Mouse (Mus musculus) neural tube, embryonic 11.5 days (tissue): Measurements from ENCODE around the gene Snph. TPM values are rescaled to one million over a fixed set of nuclear protein-coding genes. Genes with fewer than 3 reads are reported as not detected.

ENCODE experiments used
- ATAC-seq: fragments of 200-750 bp; cut with Nextera tagmentation; 2 replicates; pipeline ENCODE4 v1.8.0; 2017; ENCODE audit warnings: moderate number of reproducible peaks, mild to moderate bottlenecking, moderate TSS enrichment, moderate library complexity; ENCODE audit not compliant: insufficient read depth, low FRiP score, low TSS enrichment
- DNase-seq: peaks from one replicate; pipeline ENCODE4 v3.0.0-alpha.2; 2015; ENCODE audit warnings: low spot score
- H3K27ac ChIP-seq: fragments of 300-500 bp; sonication (generic); 2 replicates; pipeline ENCODE4 v1.5.1; 2014; ENCODE audit warnings: low read depth, mild to moderate bottlenecking, low read length
- H3K27me3 ChIP-seq: fragments of 300-500 bp; sonication (generic); 2 replicates; pipeline ENCODE4 v1.6.1; 2014; ENCODE audit warnings: mild to moderate bottlenecking, low read length, mixed read lengths; ENCODE audit not compliant: control insufficient read depth, insufficient read depth
- H3K36me3 ChIP-seq: fragments of 300-500 bp; sonication (generic); 2 replicates; pipeline ENCODE4 v1.6.1; 2014; ENCODE audit warnings: mild to moderate bottlenecking, low read length, moderate library complexity, mixed read lengths; ENCODE audit not compliant: control insufficient read depth, insufficient read depth
- H3K4me1 ChIP-seq: fragments of 300-500 bp; sonication (generic); 2 replicates; pipeline ENCODE4 v1.6.1; 2014; ENCODE audit warnings: low read length, mixed read lengths; ENCODE audit not compliant: control insufficient read depth, insufficient read depth
- H3K4me2 ChIP-seq: fragments of 300-500 bp; sonication (generic); 2 replicates; pipeline ENCODE4 v1.6.1; 2014; ENCODE audit warnings: low read depth, mild to moderate bottlenecking, moderate library complexity
- H3K4me3 ChIP-seq: fragments of 300-500 bp; sonication (generic); 2 replicates; pipeline ENCODE4 v1.5.1; 2014; ENCODE audit warnings: low read depth, low read length
- H3K9ac ChIP-seq: fragments of 300-500 bp; sonication (generic); 2 replicates; pipeline ENCODE4 v1.6.1; 2014; ENCODE audit warnings: mild to moderate bottlenecking, low read length
- H3K9me3 ChIP-seq: fragments of 300-500 bp; sonication (generic); 2 replicates; pipeline ENCODE4 v1.6.1; 2016; ENCODE audit warnings: low read length; ENCODE audit not compliant: control insufficient read depth
- WGBS: fragments of 180-500 bp; shearing (Covaris S2); extraction: QIAGEN DNeasy Blood & Tissue Kit; methylation state at CpG from one replicate; pipeline ENCODE4 v1.1.7; 2014; 5-methylcytosine and 5-hydroxymethylcytosine counted together
- polyA plus RNA-seq: library from polyadenylated mRNA; unstranded; fragments of >200 nt; fragmentation: Nextera tagmentation; extraction: Ambion mirVana; gene quantifications from 2 replicates; pipeline ENCODE4 v1.2.1, GENCODE M21; 2014

The Snph gene
- 4.6 and 4.8 TPM in 2 replicates for polyA plus RNA-seq

GRCm38 (mm10) chr2:151632159-151632814 is at the start of gene Snph:
Gene Snph (minus strand): TSS chr2:151632593.
- no peaks in the 10 kb centered on the region for H3K27me3 ChIP-seq
- peak within 1 kb of the TSS; percentile 96 for H3K4me2 ChIP-seq
- no peaks in the 10 kb centered on the region for H3K36me3 ChIP-seq
- H3K27ac ChIP-seq, result peak within 1 kb of the TSS; percentile 44; the same call in 1 of the 2 replicates
- ATAC-seq, result peak; percentile 84
- H3K9me3 ChIP-seq, result no peaks in the 10 kb centered on the region
- DNase-seq, result peak; percentile 79
- peak within 1 kb of the TSS; percentile 79 for H3K9ac ChIP-seq
- 0 out of 2 replicates have a peak, but pooled peaks cover 4% of the 10 kb centered on the region for H3K4me1 ChIP-seq
- WGBS, result 1% methylated on average over 36 of the region's 47 CpGs
- peak within 1 kb of the TSS; percentile 77 for H3K4me3 ChIP-seq

DNA sequence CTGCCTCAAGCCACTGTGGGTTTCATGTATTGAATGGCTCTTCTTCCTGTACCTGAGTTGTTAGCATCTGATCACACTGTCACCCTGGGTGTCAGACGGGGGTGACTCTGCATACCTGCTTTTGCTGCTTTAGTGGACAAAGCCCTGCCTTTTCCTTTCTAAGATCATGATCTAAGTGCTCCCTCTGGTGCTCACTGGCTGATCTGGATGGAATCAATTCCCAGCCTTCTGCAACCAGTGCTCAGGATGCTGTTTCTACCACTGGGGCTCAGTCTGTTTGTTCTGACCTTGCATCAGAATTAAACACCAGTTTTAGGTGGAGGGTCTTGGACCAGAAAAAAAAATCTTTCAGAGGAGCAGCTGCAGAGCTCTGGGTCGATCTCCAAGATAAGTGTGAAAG is 43.8 kb upstream of the Snph start:
- Histone ChIP-seq H3K4me3 (no peak overlapping the region), H3K36me3 (no peaks in the 10 kb centered on the region), H3K4me2 (no peak overlapping the region), H3K4me1 (no peaks in the 10 kb centered on the region), H3K9me3 (no peaks in the 10 kb centered on the region), H3K9ac (no peak overlapping the region), H3K27ac (no peak overlapping the region), H3K27me3 (no peaks in the 10 kb centered on the region)
- DNase-seq, result no peak
- ATAC-seq, result peak; percentile 21; the same call in 1 of the 2 replicates
- WGBS, result 62% methylated on average over 2 of the region's 2 CpGs

GRCm38 (mm10) chr2:151670968-151671329 is 38.6 kb upstream of the Snph start:
- DNase-seq, result no peak
- Histone ChIP-seq H3K9ac (no peak overlapping the region), H3K4me2 (no peak overlapping the region), H3K27ac (no peak overlapping the region), H3K36me3 (no peaks in the 10 kb centered on the region), H3K9me3 (no peaks in the 10 kb centered on the region), H3K27me3 (no peaks in the 10 kb centered on the region), H3K4me1 (no peaks in the 10 kb centered on the region), H3K4me3 (no peak overlapping the region)
- WGBS, result 70% methylated on average over 1 of the region's 1 CpGs
- peak; percentile 23; the same call in 1 of the 2 replicates for ATAC-seq

DNA sequence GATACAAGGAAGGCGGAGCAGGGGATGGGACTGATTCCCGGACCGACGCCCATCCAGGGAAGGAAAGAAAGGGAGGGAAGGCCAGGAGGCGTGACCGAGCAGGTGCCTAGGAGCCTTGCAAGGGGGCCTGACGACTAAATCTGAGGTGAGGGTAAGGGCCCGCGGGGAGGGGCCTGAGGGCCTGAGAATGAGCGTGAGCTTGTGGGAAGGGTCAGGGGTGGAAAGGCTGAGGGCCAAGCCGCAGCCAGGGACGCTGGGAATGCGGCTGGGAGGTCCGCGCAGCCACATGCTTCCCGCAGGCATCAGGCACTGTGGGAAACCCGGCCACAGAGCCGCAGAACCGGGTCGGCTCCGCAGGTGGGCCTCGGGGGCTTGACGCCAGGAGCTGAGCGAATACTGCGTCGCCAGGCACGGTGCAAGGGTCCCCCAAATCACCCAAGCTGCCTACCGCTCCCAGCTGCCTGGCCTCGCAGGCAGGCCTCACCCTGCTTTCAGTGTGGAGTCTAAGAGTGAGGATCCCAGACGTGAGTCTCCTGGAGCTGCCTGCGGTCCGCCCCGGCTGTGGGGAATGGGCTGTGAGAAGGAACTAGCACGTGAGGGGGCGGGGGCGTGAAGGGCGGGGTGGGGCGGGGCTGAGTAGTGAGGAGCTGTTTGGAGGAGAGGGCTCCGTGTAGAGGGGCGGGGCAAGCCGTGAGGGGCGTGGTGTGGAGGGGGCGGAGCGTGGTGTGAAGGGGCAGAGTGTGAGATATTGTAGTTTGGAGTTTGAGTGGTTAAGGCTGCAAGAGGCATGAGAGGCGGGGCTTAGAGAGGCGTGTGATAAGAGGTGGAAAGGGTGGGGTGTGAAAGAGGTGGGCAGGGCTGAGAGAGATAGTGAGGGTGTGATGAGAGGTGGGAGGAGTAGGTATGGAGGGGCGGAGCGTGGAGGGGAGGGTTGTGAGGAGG is 37.9 kb upstream of the Snph start:
- DNase-seq (no peak), ATAC-seq (peak; percentile 58; the same call in 1 of the 2 replicates)
- Histone ChIP-seq H3K9me3 (no peaks in the 10 kb centered on the region), H3K27ac (no peak overlapping the region), H3K27me3 (no peaks in the 10 kb centered on the region), H3K4me3 (no peak overlapping the region), H3K4me2 (peak overlapping the region; percentile 12), H3K36me3 (no peaks in the 10 kb centered on the region), H3K4me1 (no peaks in the 10 kb centered on the region), H3K9ac (no peak overlapping the region)
- 39% methylated on average over 45 of the region's 48 CpGs for WGBS

DNA sequence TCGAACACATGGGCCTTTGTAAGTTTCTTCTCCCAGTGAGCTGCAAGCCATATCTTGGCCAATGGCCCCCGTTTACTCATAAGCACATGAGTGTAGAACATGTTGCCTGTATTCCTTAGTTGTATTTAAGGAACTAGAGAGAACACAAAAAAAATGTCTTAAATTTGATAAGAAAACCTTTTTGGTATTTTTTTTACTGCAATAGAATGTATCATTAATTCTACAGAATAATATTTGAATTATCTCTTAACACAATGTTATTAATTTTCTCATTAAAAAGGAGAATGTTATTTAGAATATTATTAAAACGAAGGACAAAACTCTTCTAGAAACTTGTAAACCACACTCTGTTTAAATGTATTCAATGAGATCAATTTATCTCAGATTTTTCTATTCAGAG is 36.0 kb upstream of the Snph start, which contains the start of gene Rad21l:
Rad21l (minus strand) TSS at position 101 of the 400 bp plus-strand sequence.
- ATAC-seq (no peak), DNase-seq (no peak)
- Histone ChIP-seq H3K9ac (no peak within 1 kb of the TSS), H3K9me3 (no peaks in the 10 kb centered on the region), H3K4me2 (no peak within 1 kb of the TSS), H3K4me1 (no peaks in the 10 kb centered on the region), H3K36me3 (no peaks in the 10 kb centered on the region), H3K27ac (no peak within 1 kb of the TSS), H3K27me3 (no peaks in the 10 kb centered on the region), H3K4me3 (no peak within 1 kb of the TSS)
- WGBS, result 78% methylated on average over 3 of the region's 3 CpGs

DNA sequence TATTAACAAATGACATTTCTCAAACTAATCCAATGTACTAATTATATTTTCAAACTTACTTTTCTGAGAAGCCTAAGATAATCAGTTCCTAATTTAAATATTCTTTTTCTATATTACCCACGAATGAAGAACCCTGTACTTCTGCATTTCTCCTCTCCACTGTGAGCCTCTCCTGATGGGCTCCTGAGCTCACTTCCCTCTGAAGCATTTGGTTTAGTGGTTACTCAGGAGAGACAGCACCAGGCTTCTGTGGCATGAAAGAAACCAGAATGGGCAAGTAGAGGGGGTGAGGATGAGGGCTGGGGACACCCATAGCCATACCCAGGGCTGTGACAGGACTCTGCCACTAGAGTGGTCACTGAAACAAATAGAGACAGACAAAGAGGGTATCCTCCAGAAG is 19.7 kb upstream of the Snph start:
- Histone ChIP-seq H3K27me3 (no peaks in the 10 kb centered on the region), H3K27ac (no peak overlapping the region), H3K9me3 (no peaks in the 10 kb centered on the region), H3K36me3 (no peaks in the 10 kb centered on the region), H3K4me3 (no peak overlapping the region), H3K4me2 (no peak overlapping the region), H3K4me1 (no peaks in the 10 kb centered on the region), H3K9ac (no peak overlapping the region)
- 73% methylated on average over 1 of the region's 1 CpGs for WGBS
- DNase-seq (no peak), ATAC-seq (no peak)

- H3K4me2 ChIP-seq, result no peak overlapping the region
- H3K4me1 ChIP-seq, result 0 out of 2 replicates have a peak, but pooled peaks cover 4% of the 10 kb centered on the region
- DNase-seq, result no peak
- no peaks in the 10 kb centered on the region for H3K36me3 ChIP-seq
- H3K9me3 ChIP-seq, result no peaks in the 10 kb centered on the region
- no peaks in the 10 kb centered on the region for H3K27me3 ChIP-seq
- no peak overlapping the region for H3K9ac ChIP-seq
- H3K27ac ChIP-seq, result no peak overlapping the region
- WGBS, result 78% methylated on average over 2 of the region's 2 CpGs
- ATAC-seq, result no peak
- H3K4me3 ChIP-seq, result no peak overlapping the region
These were observed 3.6 kb upstream of the Snph start for GRCm38 (mm10) chr2:151636015-151636402.

GRCm38 (mm10) chr2:151635362-151636014 is 3.1 kb upstream of the Snph start:
- no peak for DNase-seq

More at GRCm38 (mm10) chr2:151635362-151636014, 3.1 kb upstream of the Snph start:
- no peak overlapping the region for H3K4me2 ChIP-seq
- H3K4me3 ChIP-seq, result no peak overlapping the region
- H3K9ac ChIP-seq, result no peak overlapping the region
- WGBS, result 69% methylated on average over 9 of the region's 9 CpGs
- H3K27ac ChIP-seq, result no peak overlapping the region
- 0 out of 2 replicates have a peak, but pooled peaks cover 4% of the 10 kb centered on the region for H3K4me1 ChIP-seq
- no peaks in the 10 kb centered on the region for H3K36me3 ChIP-seq
- no peaks in the 10 kb centered on the region for H3K27me3 ChIP-seq
- no peaks in the 10 kb centered on the region for H3K9me3 ChIP-seq
- ATAC-seq, result no peak
